Mouse (Mus musculus): ENCODE measurements around the gene Mgat5. TPM values are rescaled to one million over a fixed set of nuclear protein-coding genes. Genes with fewer than 3 reads are reported as not detected.

The Mgat5 gene
- polyA plus RNA-seq (2012; rRNA removed), result 30.5 and 31.0 TPM in 2 replicates

GRCm38 (mm10) chr1:127204817-127205485, at the start of gene Mgat5:
Mgat5 (plus strand) TSS chr1:127205015.
- 0 out of 2 replicates have a peak, but pooled peaks cover 6% of the 10 kb centered on the region for H3K4me1 ChIP-seq (ENCODE audit: control insufficient read depth, insufficient read depth, low read length)
- under 1% methylated on average over 51 of the region's 51 CpGs for WGBS

GRCm38 (mm10) chr1:127160118-127160760, 44.6 kb upstream of the Mgat5 start:
- no peaks in the 10 kb centered on the region for H3K4me1 ChIP-seq (ENCODE audit: control insufficient read depth, insufficient read depth, low read length)
- DNase-seq, result no peak
- 83% methylated on average over 5 of the region's 5 CpGs for WGBS
- H3K27me3 ChIP-seq (ENCODE audit: control insufficient read depth, insufficient read depth, low read length), result no peaks in the 10 kb centered on the region
- TF ChIP-seq POLR2A (IDR thresholded peaks at IDR 0.05; ENCODE audit: borderline replicate concordance, insufficient read depth, low read length), result no peak
- no peak for TF ChIP-seq CTCF (IDR thresholded peaks at IDR 0.05; ENCODE audit: borderline replicate concordance, insufficient read depth, low read depth, low read length)
- H3K4me3 ChIP-seq (replicated peaks; ENCODE audit: insufficient read depth, low read depth, low read length), result no peak overlapping the region
- H3K27ac ChIP-seq (ENCODE audit: insufficient read depth, low read length), result no peak overlapping the region

More at GRCm38 (mm10) chr1:127204817-127205485, at the start of gene Mgat5:
- DNase-seq, result peak; percentile 90 to 91
- peak within 1 kb of the TSS; percentile 83 for H3K4me3 ChIP-seq (replicated peaks; ENCODE audit: insufficient read depth, low read depth, low read length)
- peak within 1 kb of the TSS; percentile 68 for H3K27ac ChIP-seq (ENCODE audit: insufficient read depth, low read length)
- H3K27me3 ChIP-seq (ENCODE audit: control insufficient read depth, insufficient read depth, low read length), result no peaks in the 10 kb centered on the region
- peak; percentile 33; the same call in 1 of the 2 replicates for TF ChIP-seq POLR2A (IDR thresholded peaks at IDR 0.05; ENCODE audit: borderline replicate concordance, insufficient read depth, low read length)
- TF ChIP-seq CTCF (IDR thresholded peaks at IDR 0.05; ENCODE audit: borderline replicate concordance, insufficient read depth, low read depth, low read length), result no peak

GRCm38 (mm10) chr1:127164589-127165160, 40.1 kb upstream of the Mgat5 start:
- Histone ChIP-seq H3K4me1 (ENCODE audit: control insufficient read depth, insufficient read depth, low read length) (no peaks in the 10 kb centered on the region), H3K4me3 (replicated peaks; ENCODE audit: insufficient read depth, low read depth, low read length) (no peak overlapping the region), H3K27ac (ENCODE audit: insufficient read depth, low read length) (no peak overlapping the region), H3K27me3 (ENCODE audit: control insufficient read depth, insufficient read depth, low read length) (no peaks in the 10 kb centered on the region)
- DNase-seq, result no peak
- 87% methylated on average over 4 of the region's 4 CpGs for WGBS
- no peak for TF ChIP-seq CTCF (IDR thresholded peaks at IDR 0.05; ENCODE audit: borderline replicate concordance, insufficient read depth, low read depth, low read length)
- no peak for TF ChIP-seq POLR2A (IDR thresholded peaks at IDR 0.05; ENCODE audit: borderline replicate concordance, insufficient read depth, low read length)

GRCm38 (mm10) chr1:127166521-127166920, 38.3 kb upstream of the Mgat5 start:
- no peak for TF ChIP-seq POLR2A (IDR thresholded peaks at IDR 0.05; ENCODE audit: borderline replicate concordance, insufficient read depth, low read length)
- H3K4me1 ChIP-seq (ENCODE audit: control insufficient read depth, insufficient read depth, low read length), result no peaks in the 10 kb centered on the region
- H3K27me3 ChIP-seq (ENCODE audit: control insufficient read depth, insufficient read depth, low read length), result no peaks in the 10 kb centered on the region
- no peak for DNase-seq
- no peak overlapping the region for H3K27ac ChIP-seq (ENCODE audit: insufficient read depth, low read length)
- no peak overlapping the region for H3K4me3 ChIP-seq (replicated peaks; ENCODE audit: insufficient read depth, low read depth, low read length)

- H3K27ac ChIP-seq (ENCODE audit: insufficient read depth, low read length), result no peak overlapping the region
- H3K4me3 ChIP-seq (replicated peaks; ENCODE audit: insufficient read depth, low read depth, low read length), result no peak overlapping the region
- TF ChIP-seq POLR2A (IDR thresholded peaks at IDR 0.05; ENCODE audit: borderline replicate concordance, insufficient read depth, low read length) (no peak), CTCF (IDR thresholded peaks at IDR 0.05; ENCODE audit: borderline replicate concordance, insufficient read depth, low read depth, low read length) (no peak)
- WGBS, result 94% methylated on average over 1 of the region's 1 CpGs
- no peak for DNase-seq
- no peaks in the 10 kb centered on the region for H3K27me3 ChIP-seq (ENCODE audit: control insufficient read depth, insufficient read depth, low read length)
- H3K4me1 ChIP-seq (ENCODE audit: control insufficient read depth, insufficient read depth, low read length), result no peaks in the 10 kb centered on the region
These were observed 37.2 kb upstream of the Mgat5 start for GRCm38 (mm10) chr1:127167586-127167985.

GRCm38 (mm10) chr1:127168205-127168604, 36.6 kb upstream of the Mgat5 start:
- TF ChIP-seq CTCF (IDR thresholded peaks at IDR 0.05; ENCODE audit: borderline replicate concordance, insufficient read depth, low read depth, low read length) (no peak), POLR2A (IDR thresholded peaks at IDR 0.05; ENCODE audit: borderline replicate concordance, insufficient read depth, low read length) (no peak)
- Histone ChIP-seq H3K4me1 (ENCODE audit: control insufficient read depth, insufficient read depth, low read length) (no peaks in the 10 kb centered on the region), H3K27me3 (ENCODE audit: control insufficient read depth, insufficient read depth, low read length) (no peaks in the 10 kb centered on the region), H3K4me3 (replicated peaks; ENCODE audit: insufficient read depth, low read depth, low read length) (no peak overlapping the region), H3K27ac (ENCODE audit: insufficient read depth, low read length) (no peak overlapping the region)
- DNase-seq, result no peak
- 30% methylated on average over 8 of the region's 8 CpGs for whole genome bisulfite sequencing

GRCm38 (mm10) chr1:127169516-127169915, 35.3 kb upstream of the Mgat5 start:
- 32% methylated on average over 8 of the region's 8 CpGs for WGBS
- DNase-seq, result no peak
- TF ChIP-seq POLR2A (IDR thresholded peaks at IDR 0.05; ENCODE audit: borderline replicate concordance, insufficient read depth, low read length) (no peak), CTCF (IDR thresholded peaks at IDR 0.05; ENCODE audit: borderline replicate concordance, insufficient read depth, low read depth, low read length) (no peak)

GRCm38 (mm10) chr1:127171361-127171760, 33.5 kb upstream of the Mgat5 start:
- 70% methylated on average over 7 of the region's 7 CpGs for WGBS
- Histone ChIP-seq H3K4me1 (ENCODE audit: control insufficient read depth, insufficient read depth, low read length) (no peaks in the 10 kb centered on the region), H3K27me3 (ENCODE audit: control insufficient read depth, insufficient read depth, low read length) (no peaks in the 10 kb centered on the region), H3K4me3 (replicated peaks; ENCODE audit: insufficient read depth, low read depth, low read length) (no peak overlapping the region), H3K27ac (ENCODE audit: insufficient read depth, low read length) (no peak overlapping the region)
- no peak for DNase-seq
- no peak for TF ChIP-seq CTCF (IDR thresholded peaks at IDR 0.05; ENCODE audit: borderline replicate concordance, insufficient read depth, low read depth, low read length)
- no peak for TF ChIP-seq POLR2A (IDR thresholded peaks at IDR 0.05; ENCODE audit: borderline replicate concordance, insufficient read depth, low read length)

More at GRCm38 (mm10) chr1:127169516-127169915, 35.3 kb upstream of the Mgat5 start:
- Histone ChIP-seq H3K27me3 (ENCODE audit: control insufficient read depth, insufficient read depth, low read length) (no peaks in the 10 kb centered on the region), H3K4me3 (replicated peaks; ENCODE audit: insufficient read depth, low read depth, low read length) (no peak overlapping the region), H3K4me1 (ENCODE audit: control insufficient read depth, insufficient read depth, low read length) (no peaks in the 10 kb centered on the region), H3K27ac (ENCODE audit: insufficient read depth, low read length) (no peak overlapping the region)
